Comparison of ENCODE assay signal across 1 mouse cellular context in genomic region chr5:122217636-122218035, GRCm38 (mm10).
TF ChIP-seq lines count a peak whose summit lies in the region.

No protein-coding gene starts in this region.

TF ChIP-seq in CH12.LX, 34 proteins besides CTCF, POLR2A, EP300 and RAD21 (continued from another document):
- no peak for TF ChIP-seq SMC3 (IDR thresholded peaks at IDR 0.05; ENCODE audit: low read depth, low read length)
- no peak for TF ChIP-seq ELF1 (IDR thresholded peaks at IDR 0.05; ENCODE audit: low read depth, low read length)
- no peak for TF ChIP-seq ZMIZ1 (IDR thresholded peaks at IDR 0.05; ENCODE audit: low read depth, low read length)
- no peak for TF ChIP-seq MYC (IDR thresholded peaks at IDR 0.05; ENCODE audit: low read depth, low read length)
- no peak for TF ChIP-seq USF2 (conservative IDR thresholded peaks at IDR 0.05; ENCODE audit: low read depth, low read length)
- no peak for TF ChIP-seq PAX5 (IDR thresholded peaks at IDR 0.05; ENCODE audit: low read length)
- TF ChIP-seq KAT2A (IDR thresholded peaks at IDR 0.05; ENCODE audit: insufficient replicate concordance, low read length) = no peak
- TF ChIP-seq ETS1 (conservative IDR thresholded peaks at IDR 0.05; ENCODE audit: low read depth, low read length) = no peak
- no peak for TF ChIP-seq UBTF (IDR thresholded peaks at IDR 0.05; ENCODE audit: low read depth, low read length)
- TF ChIP-seq GABPA (IDR thresholded peaks at IDR 0.05; ENCODE audit: insufficient replicate concordance, low read depth, low read length) = no peak
- TF ChIP-seq ZKSCAN1 (IDR thresholded peaks at IDR 0.05; ENCODE audit: borderline replicate concordance, low read depth, low read length) = no peak
- no peak for TF ChIP-seq MXI1 (IDR thresholded peaks at IDR 0.05; ENCODE audit: low read depth, low read length)
- TF ChIP-seq NRF1 (IDR thresholded peaks at IDR 0.05; ENCODE audit: low read depth, low read length) = no peak
- TF ChIP-seq IRF4 (IDR thresholded peaks at IDR 0.05; ENCODE audit: low read depth, low read length) = no peak
- no peak for TF ChIP-seq JUN (IDR thresholded peaks at IDR 0.05; ENCODE audit: insufficient read depth, low read depth, low read length)
- no peak for TF ChIP-seq TBP (conservative IDR thresholded peaks at IDR 0.05; ENCODE audit: low read depth, low read length)
TF ChIP-seq in CH12.LX: peak in this region for 0.
